Mouse (Mus musculus) C2C12 (cell line): ENCODE results near the gene Rnpc3.

Experiments used
- CTCF ChIP-seq: IDR thresholded peaks from one replicate; pipeline ENCODE4 v1.5.1; 2011; ENCODE audit not compliant: control insufficient read depth, insufficient read depth, insufficient read length
- FOSL1 ChIP-seq: IDR thresholded peaks from one replicate; pipeline ENCODE4 v1.8.0; 2011; ENCODE audit warnings: mild to moderate bottlenecking, low read length; ENCODE audit not compliant: poor library complexity, insufficient read depth, severe bottlenecking
- MYOD1 ChIP-seq: IDR thresholded peaks from one replicate; pipeline ENCODE4 v1.6.1; 2011; ENCODE audit warnings: low read depth; ENCODE audit not compliant: control insufficient read depth, insufficient read length
- USF1 ChIP-seq: IDR thresholded peaks from one replicate; pipeline ENCODE4 v1.6.1; 2011; ENCODE audit warnings: low read depth, mild to moderate bottlenecking, control low read depth, moderate library complexity

DNA sequence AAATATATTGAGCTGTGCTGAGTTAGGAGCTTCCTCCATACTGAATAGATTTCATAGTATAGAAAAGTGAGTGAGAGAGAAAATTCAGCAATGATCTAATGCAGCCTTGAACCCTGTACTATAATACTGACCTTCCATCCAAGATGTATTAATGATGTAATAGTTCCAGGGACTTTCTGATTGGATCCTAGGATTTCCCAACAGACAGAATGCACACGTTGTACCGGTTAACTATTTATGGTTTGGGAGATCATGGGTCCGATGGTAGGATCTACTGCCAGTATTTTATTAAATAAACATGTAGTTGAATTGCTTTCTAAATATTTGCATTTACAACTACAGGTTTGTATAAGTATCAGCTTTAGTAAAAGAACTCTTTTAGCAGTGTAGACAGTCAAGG lies 57.8 kb downstream of the Rnpc3 start:
- TF ChIP-seq CTCF (no peak), FOSL1 (no peak), USF1 (no peak), MYOD1 (no peak)
